Mouse (Mus musculus): ENCODE measurements around the gene Insc.
A peak's percentile ranks its signal among the peaks of the same experiment; 100 is the strongest.

Insc gene

GRCm38 (mm10) chr7:114762660-114763059 is 19.2 kb downstream of the Insc start:
- no peak for DNase-seq (ENCODE audit: low read depth)

DNA sequence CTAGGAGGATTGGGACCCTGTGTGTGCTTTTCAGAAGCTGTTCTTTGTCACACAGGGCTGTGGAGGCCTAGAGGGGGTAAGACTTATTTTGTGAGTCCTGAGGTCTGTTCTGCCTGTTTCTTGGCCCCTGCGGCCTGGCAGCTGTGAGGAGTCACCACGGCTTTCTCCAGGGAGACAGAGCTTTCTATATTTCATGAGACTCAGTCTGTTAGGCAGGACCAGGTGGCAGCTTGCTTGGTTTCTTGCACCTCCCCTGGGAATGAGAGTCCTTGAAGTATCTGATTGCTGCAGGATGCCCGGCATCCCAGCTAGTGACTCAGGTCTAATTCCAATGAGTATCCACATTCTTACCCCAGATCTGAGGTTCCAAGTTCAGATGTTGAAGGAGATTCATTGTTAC is 21.8 kb downstream of the Insc start:
- DNase-seq (ENCODE audit: low read depth) = no peak

GRCm38 (mm10) chr7:114766523-114766922 is 23.0 kb downstream of the Insc start:
- DNase-seq (ENCODE audit: low read depth) = no peak

DNA sequence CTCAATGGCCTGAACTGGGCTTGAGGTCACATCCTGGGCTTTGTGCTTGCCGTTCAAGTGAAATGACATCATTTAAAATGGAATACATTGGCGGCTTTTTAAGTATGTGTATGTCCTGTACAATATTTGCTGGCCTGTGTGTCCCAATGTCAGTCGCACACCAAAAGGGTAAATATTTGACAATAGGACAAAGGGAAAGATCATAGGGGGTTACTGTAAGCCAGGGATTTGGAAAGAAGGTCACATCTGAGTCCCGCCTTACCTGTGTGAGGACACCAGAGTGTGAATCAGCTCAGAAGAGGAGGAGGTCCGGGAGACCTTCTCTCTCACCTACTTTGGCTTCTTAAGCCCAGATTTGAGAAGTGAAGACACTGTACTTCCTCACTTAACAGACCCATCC is 25.0 kb downstream of the Insc start:
- no peak for DNase-seq (ENCODE audit: low read depth)

- no peak for DNase-seq (ENCODE audit: low read depth)
Observed at GRCm38 (mm10) chr7:114769041-114769440, 25.5 kb downstream of the Insc start.

DNA sequence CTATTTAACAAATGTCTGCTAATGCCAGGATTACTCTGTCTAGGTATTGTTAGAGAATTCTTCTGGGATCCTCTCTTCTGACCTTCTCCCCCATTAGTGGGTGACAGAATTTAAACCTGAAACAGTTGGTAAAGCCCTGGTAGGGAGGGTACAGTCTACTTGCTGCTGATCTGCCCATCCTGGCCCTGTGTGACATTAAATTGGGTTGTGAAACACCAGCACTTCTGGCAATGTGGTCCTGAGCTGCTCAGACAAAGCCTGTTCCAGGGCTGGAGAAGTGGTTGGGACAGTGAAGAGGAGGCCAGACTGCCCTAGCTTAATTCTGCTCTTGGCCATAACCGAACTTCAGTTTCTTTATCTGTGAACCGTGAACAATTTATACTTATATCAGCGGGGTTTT is 27.1 kb downstream of the Insc start:
- no peak for DNase-seq (ENCODE audit: low read depth)

DNA sequence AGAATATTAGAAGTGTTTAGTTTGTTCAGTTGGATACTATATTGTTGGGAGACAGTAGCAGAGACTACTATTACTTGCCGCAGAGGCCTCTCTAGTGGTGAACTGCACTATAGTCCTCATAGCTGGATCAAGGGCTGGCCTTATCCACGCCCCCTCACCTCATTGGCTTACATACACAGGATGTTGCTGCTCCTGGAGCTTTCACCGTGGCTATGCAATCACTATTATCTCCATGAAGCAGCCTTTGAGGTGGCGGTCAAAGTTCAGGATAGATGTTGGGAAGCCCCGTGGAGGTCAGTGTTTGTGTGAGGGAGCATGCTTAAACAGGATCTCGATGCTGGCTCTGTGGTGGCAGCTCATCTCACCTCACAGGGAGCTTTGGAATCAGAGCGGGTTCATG is 28.3 kb downstream of the Insc start:
- DNase-seq (ENCODE audit: low read depth) = no peak

- no peak for DNase-seq (ENCODE audit: low read depth)
Observed at GRCm38 (mm10) chr7:114773781-114774180, 30.3 kb downstream of the Insc start.

DNA sequence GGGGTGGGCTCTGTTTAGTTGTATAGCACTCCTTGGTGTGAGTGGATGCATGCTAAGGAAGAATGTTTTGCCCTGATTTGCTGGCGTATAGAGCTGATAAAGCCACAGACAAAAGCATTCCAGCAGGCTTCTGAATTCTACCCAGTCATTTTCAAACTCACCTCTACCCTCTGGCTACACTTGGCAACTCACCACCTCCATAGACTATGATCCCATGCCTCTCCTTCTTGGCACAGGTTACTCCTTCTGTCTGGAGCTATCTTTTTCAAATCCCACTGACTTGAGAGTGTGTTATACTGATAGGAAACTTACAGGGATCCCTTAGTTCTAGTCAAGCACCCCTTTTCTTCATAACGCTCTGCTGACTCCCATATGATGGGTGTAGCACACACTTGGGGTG is 32.4 kb downstream of the Insc start:
- DNase-seq (ENCODE audit: low read depth) = no peak

DNA sequence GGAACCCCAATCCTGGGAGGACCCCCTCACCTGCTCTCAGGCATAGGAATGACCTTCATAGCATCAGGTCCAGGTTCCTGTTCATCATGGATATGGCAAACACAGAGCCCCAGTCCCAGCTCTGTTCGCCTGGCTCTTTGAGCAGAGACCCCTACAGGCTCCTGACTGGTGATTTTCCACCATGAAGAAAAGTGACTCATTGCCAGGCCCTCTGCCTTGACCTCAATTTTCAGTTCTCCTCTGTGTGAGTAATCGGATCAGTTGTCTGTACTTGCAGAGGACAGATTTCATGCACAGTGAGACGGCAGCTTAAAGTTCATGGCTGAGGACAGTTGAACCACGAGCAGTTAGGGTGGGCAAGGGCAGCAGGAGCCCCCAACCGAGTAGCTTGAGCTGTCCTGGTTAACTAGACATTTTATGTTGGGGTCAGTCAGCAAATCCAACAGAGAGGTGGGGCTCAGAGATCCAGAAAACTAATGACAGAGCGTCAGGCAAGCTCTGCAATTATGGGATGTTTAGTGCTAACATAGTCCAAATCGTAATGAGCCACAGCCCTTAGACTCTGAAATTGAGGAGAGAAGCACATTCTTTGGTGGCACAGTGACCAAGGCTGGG is 34.8 kb downstream of the Insc start:
- no peak for DNase-seq (ENCODE audit: low read depth)

DNA sequence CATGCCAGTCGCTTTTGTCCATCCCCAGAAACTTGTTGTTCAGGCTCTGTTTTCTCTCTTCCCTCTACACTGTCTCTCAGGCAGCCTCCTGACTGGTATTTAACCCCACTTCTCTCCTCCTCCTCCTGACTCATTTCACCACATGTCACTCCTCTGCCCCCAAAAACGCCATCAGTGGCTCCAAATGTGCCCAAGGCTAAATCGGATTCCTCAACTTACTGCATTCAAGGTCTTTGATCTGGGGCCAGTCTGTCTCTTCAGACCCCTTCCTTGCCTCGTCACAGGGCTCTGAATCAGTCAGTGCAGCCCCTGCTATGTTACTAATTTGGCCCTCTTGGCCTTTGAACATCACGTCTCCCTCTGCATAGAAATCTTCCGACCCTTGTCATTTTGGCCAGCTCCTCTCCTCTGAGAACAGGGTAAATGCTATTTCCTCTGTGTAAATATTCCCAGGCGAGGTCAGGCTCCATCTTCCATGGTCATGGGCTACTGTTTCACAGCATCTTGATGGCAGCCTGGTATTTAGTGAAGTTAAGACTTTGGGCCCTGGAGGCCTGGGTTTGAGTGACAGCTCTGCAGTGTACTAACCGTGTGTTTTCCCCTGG is 35.7 kb downstream of the Insc start:
- no peak for DNase-seq (ENCODE audit: low read depth)

DNA sequence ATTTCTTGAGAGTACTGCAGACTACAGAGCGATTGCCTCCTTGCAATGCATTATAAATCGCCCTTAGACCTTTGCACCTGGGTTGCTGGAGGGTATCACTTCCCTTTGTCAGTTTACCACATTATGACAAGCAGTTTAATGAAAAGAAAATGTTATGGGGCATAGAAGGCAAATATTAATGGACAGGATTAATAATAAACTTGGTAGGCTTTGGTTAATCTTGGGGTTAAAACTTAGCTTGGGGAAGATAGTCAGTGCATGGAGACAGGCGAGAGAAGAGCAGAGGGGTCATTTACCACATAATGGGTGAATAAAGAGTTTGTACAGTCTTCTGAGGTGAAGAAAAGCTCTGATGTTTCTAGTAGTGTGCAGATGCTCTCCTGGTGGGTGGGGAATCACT is 39.8 kb downstream of the Insc start:
- no peak for DNase-seq (ENCODE audit: low read depth)

DNA sequence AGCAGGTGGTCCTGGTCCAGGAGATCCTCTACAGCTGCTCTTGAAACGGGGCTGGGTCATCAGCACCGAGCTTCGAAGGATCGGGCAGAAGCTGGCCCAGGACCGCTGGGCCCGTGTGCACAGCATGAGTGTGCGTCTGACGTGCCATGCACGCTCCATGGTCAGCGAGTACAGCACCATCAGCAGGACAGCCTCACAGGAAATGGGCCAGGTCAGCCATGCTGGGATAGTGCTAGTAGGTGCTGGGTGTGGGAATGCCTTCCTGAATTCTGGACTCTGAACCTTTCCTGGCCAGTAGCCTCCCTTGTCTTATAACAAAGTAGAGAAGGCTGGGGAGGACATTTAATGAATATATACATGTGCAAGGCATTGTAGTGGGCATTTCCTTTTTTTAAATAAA is 47.6 kb downstream of the Insc start:
- no peak for DNase-seq (ENCODE audit: low read depth)

GRCm38 (mm10) chr7:114792026-114792425 is 48.5 kb downstream of the Insc start:
- no peak for DNase-seq (ENCODE audit: low read depth)

DNA sequence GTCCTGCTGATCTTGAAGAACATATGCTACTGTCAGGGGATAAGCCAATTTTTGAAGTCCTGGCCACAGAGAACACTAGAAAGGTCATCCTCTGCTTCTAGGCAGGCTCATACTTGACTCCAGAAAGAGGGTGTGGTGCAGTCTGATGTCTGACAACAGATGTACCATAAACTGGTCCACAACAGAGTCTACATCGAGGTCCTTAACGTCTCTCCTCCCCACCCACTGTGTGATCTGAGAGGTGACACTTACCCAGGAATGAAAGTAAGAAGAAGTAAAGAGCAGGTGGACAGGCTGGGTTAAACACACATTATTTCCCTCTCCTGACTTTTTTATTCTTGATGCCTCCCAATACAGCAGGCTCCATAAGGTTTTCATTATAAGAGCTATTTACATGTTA is 50.9 kb downstream of the Insc start:
- DNase-seq (ENCODE audit: low read depth) = no peak

- DNase-seq (ENCODE audit: low read depth) = no peak
Observed at GRCm38 (mm10) chr7:114802576-114802975, 59.1 kb downstream of the Insc start.

GRCm38 (mm10) chr7:114805311-114805710 is 61.8 kb downstream of the Insc start:
- no peak for DNase-seq (ENCODE audit: low read depth)

DNA sequence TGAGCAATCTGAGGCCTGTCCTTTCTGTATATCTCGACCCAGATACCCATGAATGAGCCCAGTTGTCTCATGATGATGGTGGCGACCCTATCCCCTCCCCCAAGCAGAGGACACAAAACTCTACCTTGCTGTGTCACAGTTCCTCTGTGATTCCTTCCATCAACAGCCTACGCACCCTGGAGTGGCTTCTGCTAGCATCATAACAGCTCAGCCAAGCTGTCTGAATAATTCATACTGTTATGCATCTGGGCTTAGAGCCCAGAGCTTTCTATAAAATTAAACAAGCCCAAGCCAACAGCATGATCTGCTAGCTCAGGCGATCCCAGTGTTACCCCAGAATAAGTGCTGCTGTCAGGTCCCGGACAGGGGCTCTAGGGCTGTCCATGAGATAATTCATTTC is 63.8 kb downstream of the Insc start:
- no peak for DNase-seq (ENCODE audit: low read depth)

DNA sequence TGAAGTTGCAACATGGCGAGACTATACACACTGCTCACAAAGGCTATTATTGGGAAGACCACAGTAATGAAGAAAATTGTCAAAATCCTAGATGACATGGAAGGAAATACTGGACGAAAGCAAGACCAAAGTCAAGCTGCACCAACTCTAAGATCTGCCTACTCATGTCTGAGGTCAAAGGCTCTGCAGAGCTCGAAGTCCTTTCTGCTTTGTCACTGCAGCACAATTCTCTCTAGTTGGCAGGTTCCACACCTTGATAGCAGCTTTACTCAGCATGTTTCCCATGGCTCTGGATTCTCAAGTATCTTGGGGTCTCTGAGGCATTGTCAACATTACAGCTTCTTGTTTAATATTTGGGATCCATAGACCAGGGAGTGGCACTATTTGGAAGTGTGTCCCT is 64.8 kb downstream of the Insc start:
- no peak for DNase-seq (ENCODE audit: low read depth)

DNA sequence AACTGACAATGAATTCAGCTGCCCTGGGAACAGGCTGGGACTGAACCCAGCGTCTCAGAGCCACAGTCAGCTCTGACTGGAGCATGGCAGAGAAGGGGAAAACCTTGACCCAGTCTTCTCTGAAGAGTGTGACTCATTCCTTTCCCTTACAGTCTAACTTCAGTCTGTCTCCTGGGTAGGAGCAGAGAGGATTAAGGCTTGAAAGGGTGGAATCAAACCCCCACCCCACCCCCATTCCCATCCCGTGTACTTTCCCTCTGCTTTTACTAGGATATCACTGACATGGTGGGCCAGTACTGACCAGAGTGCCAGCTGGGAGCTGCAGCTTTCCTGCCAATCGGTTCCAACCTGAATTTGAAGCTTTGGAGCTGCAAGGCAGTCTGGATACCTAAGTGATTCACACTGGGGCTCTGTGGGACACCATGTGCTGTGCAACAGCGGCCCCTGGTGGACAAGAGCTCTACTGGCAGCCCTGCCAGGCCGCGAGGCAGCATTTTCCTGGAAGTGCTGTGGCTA is 73.9 kb downstream of the Insc start:
- DNase-seq (ENCODE audit: low read depth) = peak; percentile 69

- DNase-seq (ENCODE audit: low read depth) = no peak
Observed at GRCm38 (mm10) chr7:114817879-114818278, 74.4 kb downstream of the Insc start.

GRCm38 (mm10) chr7:114818351-114818750 is 74.9 kb downstream of the Insc start:
- DNase-seq (ENCODE audit: low read depth) = no peak

- DNase-seq (ENCODE audit: low read depth) = no peak
Observed at GRCm38 (mm10) chr7:114818836-114819235, 75.3 kb downstream of the Insc start.

- no peak for DNase-seq (ENCODE audit: low read depth)
Observed at GRCm38 (mm10) chr7:114822736-114823135, 79.2 kb downstream of the Insc start.

Data from naive thymus-derived CD4-positive, alpha-beta T cell, adult 2 months (primary cell).